Mouse (Mus musculus) right cerebral cortex, postnatal 36 days (tissue): ENCODE results near the gene Hsdl1.

Experiments used
- DNase-seq, 2 experiments: peaks; one replicate each; pipeline ENCODE4 v3.0.0; 2022; ENCODE audit warnings: low spot score in 2 of 2, mixed read lengths in 1 of 2

The Hsdl1 gene

DNA sequence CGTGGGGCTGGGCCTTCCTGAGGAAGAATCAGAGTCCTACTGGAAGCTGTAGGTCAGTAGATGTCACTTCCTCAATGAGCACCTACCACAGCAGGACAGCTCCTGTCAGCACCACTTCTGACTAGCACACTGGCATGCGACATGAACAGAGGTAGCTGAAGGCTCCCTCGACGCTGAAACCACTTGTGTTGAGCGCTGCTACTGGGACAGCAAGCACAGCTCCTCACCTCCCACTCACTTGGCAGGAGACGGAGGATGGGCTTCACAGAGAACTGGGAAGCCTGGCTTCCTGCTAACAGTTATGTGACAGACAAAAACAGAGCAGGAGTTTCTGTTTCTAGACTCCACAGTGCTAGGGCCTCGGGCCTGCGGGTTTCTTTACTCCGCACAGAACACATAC is 43.0 kb downstream of the Hsdl1 start:
- peak; percentile 70 to 87 for DNase-seq

DNA sequence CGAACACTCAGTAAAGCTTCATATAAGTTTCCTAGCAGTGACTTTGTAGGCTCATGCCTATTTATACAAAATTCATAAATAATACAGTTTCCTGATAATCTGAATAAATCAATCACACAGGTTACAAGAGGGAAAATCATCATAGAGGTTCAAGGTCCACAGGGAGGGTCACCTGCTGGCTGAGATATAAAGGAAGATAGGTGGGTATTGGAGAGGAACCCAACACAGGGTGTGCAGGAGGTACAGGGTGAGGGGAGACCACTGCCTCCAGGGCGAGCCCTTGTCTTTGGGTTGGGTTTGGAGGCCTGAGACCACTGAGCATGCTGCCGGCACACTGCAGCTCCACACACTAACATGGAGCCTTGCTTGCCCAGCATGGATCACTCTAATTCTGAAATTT is 43.6 kb downstream of the Hsdl1 start:
- DNase-seq: no peak

DNA sequence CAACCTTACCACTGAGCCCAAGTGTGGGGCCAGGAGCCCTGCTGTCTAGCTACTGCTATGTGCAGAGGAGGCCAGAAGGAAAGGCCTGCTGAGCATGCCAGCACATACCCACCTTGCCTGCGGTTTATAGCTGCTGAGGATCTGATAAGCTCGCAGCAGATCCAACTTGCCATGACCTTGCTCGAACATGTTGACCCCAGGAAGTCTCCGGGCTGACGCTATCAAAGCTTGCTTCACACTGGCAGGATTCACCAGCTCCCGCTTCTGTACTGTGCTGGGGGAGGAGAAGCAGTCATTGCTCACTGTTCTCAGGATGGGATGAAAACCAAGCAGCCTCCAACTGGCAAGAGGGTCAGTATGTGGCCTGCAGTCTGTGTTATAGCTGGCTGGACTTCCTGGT is 44.0 kb downstream of the Hsdl1 start:
- no peak for DNase-seq

DNA sequence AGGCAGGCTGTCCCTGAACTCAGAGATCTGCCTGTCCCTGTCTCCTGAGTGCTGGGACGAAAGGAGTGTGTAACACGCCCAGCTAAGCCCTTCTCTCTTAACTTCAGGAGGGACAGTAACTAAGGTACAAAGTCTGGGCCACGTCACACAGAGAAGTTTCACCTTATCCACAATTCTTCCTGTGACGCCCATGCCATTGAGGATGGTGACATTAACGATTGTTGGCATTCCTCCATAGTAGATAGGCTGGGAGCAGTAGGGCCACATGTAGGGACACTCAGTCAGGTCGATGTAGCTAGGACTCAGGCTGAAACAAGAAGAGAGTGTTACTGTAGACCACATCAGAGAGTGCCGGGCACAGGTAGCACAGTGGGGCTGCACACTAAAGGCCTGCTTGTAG is 46.2 kb downstream of the Hsdl1 start:
- no peak for DNase-seq

GRCm38 (mm10) chr8:119520102-119520501 is 54.9 kb downstream of the Hsdl1 start:
- DNase-seq: no peak

DNA sequence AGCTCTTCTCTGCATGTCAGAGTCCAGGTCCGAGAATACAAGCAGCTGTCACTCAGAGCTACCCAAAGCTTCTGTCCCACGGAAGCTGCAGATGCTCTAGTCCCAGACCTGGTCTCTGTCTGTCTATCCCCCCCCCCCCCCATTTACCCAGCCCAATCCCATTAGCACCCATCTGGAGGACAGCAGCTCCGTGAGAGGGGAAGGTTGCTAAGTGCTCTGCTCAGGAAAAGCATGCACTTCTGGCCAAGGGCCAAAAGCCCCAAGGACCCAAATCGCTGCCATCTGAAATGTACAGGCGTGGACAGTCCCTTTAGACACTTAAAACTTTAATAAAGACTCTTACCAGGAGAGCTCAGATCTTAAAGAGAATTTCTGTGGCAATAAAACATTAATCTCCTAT is 58.3 kb downstream of the Hsdl1 start:
- no peak for DNase-seq

DNA sequence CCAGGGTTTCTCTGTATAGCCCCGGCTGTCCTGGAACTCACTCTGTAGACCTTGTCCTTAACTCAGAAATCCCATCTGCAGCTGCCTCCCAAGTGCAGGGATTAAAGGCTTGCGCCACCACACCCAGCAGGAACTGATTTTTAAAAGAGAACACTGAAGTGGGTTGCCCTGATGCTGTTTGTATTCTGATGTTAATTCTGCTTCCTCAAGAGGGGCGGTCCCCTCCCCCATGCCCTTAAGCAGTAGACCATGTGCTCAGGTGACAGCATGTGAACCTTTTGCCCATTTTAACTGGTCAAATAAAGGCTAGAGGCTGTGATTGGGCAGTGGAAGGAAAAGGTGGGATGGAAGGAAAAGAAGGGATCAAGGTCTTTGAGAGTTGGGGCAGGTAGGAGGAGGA is 59.2 kb downstream of the Hsdl1 start:
- no peak for DNase-seq

GRCm38 (mm10) chr8:119514940-119515339 is 60.0 kb downstream of the Hsdl1 start:
- DNase-seq: no peak

DNA sequence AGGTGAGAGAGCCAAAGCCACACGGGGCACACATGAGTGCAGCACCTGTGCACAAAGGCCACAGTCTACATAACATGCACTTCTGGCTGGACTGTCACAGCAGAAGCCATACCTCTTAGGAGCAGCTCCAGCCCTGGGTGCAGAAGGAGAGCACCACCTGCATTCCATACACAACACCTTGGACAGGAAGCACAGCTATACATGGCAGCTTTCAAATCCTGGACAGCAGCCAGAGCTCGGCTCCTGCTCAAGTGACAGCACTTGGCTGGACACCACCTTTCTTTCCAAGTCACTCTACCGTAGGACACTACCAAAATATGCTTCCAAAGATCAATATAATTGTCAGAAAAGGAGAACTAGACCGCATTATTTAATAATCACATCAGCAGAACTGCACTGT is 61.6 kb downstream of the Hsdl1 start:
- no peak for DNase-seq
